Mouse (Mus musculus) forebrain, embryonic 11.5 days (tissue): Measurements from ENCODE around the gene Chchd10. TPM values are rescaled to one million over a fixed set of nuclear protein-coding genes. Genes with fewer than 3 reads are reported as not detected.

ENCODE experiments used
- polyA plus RNA-seq: library from polyadenylated mRNA; unstranded; fragments of >200 nt; fragmentation: Nextera tagmentation; extraction: Ambion mirVana; gene quantifications from 2 replicates; pipeline ENCODE4 v1.2.1, GENCODE M21; 2014

Gene Chchd10
- polyA plus RNA-seq, 1 experiment from 2014 or later, result 6.6 TPM

Other genes with a start within 250 kb of the Chchd10 start
- gene Cabin1, start 168.8 kb upstream of the Chchd10 start, polyA plus RNA-seq, result 41.8 and 49.1 TPM in 2 replicates
- 81.2 and 84.3 TPM in 2 replicates for gene Ddt, start 159.7 kb upstream of the Chchd10 start, polyA plus RNA-seq
- gene Gm20441, start 152.2 kb upstream of the Chchd10 start, polyA plus RNA-seq, result not detected in 2 replicates
- 1.2 and 1.6 TPM in 2 replicates for gene Gstt3, start 151.7 kb upstream of the Chchd10 start, polyA plus RNA-seq
- 4.6 and 5.2 TPM in 2 replicates for gene Gstt1, start 134.5 kb upstream of the Chchd10 start, polyA plus RNA-seq
- gene Gstt4, start 110.6 kb upstream of the Chchd10 start, polyA plus RNA-seq, result not detected in 2 replicates
- gene Gstt2, start 95.7 kb upstream of the Chchd10 start, polyA plus RNA-seq, result 6.9 and 8.8 TPM in 2 replicates
- gene Mif, start 72.9 kb upstream of the Chchd10 start, polyA plus RNA-seq, result 2,277 and 2,481 TPM in 2 replicates
- gene Derl3, start 39.7 kb upstream of the Chchd10 start, polyA plus RNA-seq, result 2.3 and 3.4 TPM in 2 replicates
- 295 TPM in 2 replicates for gene Smarcb1, start 11.5 kb upstream of the Chchd10 start, polyA plus RNA-seq
- 25.1 and 30.0 TPM in 2 replicates for gene Mmp11, start 3.4 kb downstream of the Chchd10 start, polyA plus RNA-seq
- gene Gm867, start 7.5 kb downstream of the Chchd10 start, polyA plus RNA-seq, result 0.39 and 0.52 TPM in 2 replicates
- gene Vpreb3, start 9.9 kb downstream of the Chchd10 start, polyA plus RNA-seq, result 0.76 and 0.79 TPM in 2 replicates
- not detected in 2 replicates for gene Gm5134, start 21.4 kb downstream of the Chchd10 start, polyA plus RNA-seq
- 33.9 and 34.3 TPM in 2 replicates for gene Zfp280b, start 99.5 kb downstream of the Chchd10 start, polyA plus RNA-seq
- gene Slc5a4b, start 177.8 kb downstream of the Chchd10 start, polyA plus RNA-seq, result not detected in 2 replicates
- gene Slc5a4a, start 214.3 kb downstream of the Chchd10 start, polyA plus RNA-seq, result not detected in 2 replicates